Mouse (Mus musculus) MN1 (cell line): ENCODE measurements around the gene Lhfpl1.
"Not testable (repeated sequence)": the region's sequence is repeated elsewhere in the genome, so short reads cannot be mapped to it uniquely, and the experiment has no call there.

Experiments
- DNase-seq: peaks from one replicate; pipeline ENCODE4 v3.0.0-alpha.2; 2016; ENCODE audit warnings: low spot score

The Lhfpl1 gene

GRCm38 (mm10) chrX:145348377-145349203 is at the start of gene Lhfpl1:
Gene Lhfpl1 (minus strand): TSS chrX:145349089.
- no peak for DNase-seq

DNA sequence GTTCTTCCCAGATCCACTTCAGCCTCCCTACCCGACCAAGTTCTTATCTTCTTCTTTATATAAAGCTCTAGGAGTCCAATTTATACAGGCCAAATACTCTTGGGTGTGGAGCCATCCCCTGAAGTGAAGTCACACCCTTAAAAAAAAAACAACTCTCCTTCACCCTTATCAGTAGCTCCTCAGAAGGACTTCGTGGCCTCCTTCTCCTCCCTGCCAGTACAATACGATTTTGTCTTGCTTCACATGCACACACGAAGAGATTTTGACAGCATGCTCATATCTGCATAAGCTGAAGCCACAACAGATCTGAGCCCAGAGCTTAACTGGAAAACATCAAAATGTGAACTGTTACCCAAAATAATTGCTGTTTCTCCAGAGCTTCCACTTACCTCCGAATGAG is 22.9 kb upstream of the Lhfpl1 start:
- DNase-seq = no peak

DNA sequence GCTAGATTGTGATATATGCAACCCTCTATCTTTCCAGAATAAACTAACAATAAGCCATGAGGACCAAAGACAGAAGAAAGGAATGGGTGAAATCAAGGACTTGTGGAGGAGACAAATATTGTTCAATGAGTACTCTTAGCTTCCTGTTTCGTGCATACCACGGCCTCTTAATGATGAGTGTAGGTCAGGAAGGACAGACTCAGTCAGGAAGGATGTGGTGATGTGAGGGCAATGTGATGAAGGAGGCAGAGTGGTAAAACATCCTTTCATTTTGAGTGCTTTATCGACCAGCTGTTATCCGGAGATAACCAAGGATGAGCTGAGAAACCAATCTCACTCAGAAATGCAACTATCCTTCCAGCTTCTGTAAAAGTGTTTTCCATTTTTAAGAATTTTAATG is 13.6 kb upstream of the Lhfpl1 start:
- DNase-seq = no peak

GRCm38 (mm10) chrX:145342402-145342801 is 6.5 kb downstream of the Lhfpl1 start:
- DNase-seq = no peak

DNA sequence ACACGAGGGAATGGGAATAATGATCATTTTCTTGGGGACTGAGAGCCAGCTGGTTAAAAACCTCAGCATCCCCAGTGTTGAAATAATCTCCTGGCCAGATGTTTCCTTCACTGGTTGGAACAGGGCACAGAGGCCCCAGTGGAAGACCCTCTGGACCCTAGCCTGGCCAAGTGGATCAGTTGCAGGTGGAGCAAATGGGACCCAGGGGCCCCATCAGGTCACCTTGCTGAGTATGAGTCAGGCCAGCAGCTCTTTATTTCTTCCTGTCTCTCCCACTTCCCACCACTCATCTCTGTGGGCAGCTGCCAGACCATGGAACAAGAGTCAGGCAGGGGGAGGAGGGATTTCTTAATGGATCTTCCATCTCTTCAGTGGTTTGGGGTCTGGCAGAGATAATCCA is 12.7 kb downstream of the Lhfpl1 start:
- DNase-seq = no peak

DNA sequence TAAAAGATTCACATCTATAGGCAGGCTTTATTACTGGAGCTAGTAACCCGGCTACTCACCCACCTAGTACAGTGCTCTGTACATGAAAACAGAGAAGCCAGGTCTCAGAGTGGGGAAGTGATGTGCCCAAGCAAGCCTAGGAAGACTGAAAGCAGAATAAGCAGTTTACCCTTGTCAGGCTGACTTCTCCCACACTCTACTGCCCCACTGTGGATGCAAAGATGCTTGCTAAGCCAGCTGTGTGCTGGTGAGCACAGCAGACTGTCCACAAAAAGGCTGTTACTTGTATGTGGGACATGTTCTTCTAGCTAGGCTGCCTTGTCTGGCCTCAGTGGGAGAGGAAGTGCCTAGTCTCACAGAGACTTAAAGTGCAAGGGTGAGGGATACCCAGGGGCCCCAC is 40.3 kb downstream of the Lhfpl1 start:
- DNase-seq = peak; percentile 5

DNA sequence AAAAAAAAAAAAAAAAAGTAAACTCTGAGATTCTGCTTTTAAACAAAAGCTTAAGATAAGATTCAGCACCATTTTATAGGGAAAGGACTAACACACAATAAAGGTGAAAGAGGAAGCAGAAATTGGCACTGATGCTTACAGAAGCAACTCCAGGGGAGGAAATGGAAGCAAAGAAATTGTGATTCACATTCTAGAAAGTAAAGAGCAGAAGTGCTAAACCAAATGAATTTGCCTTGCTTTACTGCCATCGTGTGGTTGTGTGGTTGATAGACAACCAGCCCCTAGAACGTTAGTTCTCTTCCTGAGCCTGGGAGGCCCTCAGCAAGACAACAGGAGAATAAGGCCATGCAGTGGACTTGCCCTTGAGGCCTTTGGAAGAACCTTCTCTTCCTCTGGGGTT is 41.7 kb downstream of the Lhfpl1 start:
- peak; percentile 47 for DNase-seq

GRCm38 (mm10) chrX:145300232-145300631 is 48.7 kb downstream of the Lhfpl1 start:
- not testable (repeated sequence) for DNase-seq

- no peak for DNase-seq
These were observed 76.7 kb downstream of the Lhfpl1 start for GRCm38 (mm10) chrX:145272209-145272608.

DNA sequence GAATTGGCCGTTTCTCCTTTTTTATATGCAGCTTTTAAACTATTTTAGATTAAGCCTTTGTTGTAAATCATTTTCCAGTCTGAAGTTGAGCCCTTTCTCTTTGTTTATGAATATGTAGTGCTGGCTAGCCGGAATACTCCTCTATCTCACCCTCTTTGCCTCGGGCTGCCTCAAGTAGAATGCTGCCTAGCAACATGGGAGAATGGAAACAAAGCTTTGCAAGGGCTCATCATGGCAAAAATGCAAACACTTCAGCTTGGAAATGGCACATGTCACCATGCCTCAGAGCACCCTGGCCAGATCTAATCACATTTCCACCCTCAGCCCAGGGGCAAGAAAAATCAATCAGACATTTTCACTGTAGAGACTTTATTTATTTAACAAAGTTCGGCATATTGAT is 77.1 kb downstream of the Lhfpl1 start:
- no peak for DNase-seq

GRCm38 (mm10) chrX:145261803-145262202 is 87.1 kb downstream of the Lhfpl1 start:
- no peak for DNase-seq
